Mouse (Mus musculus) cortical plate, adult 2 months (tissue): ENCODE data around the gene Arid1b.

Source experiments
- CTCF ChIP-seq: fragments of 200-500 bp; IDR thresholded peaks from 2 replicates; pipeline ENCODE4 v1.5.1; 2011; ENCODE audit warnings: mild to moderate bottlenecking, control low read depth, low read length; ENCODE audit not compliant: insufficient read depth; ENCODE audit errors: extremely low read depth
- POLR2A ChIP-seq: fragments of 200-500 bp; IDR thresholded peaks from 2 replicates; pipeline ENCODE4 v1.6.1; 2011; ENCODE audit warnings: mild to moderate bottlenecking, low read length, control low read depth; ENCODE audit not compliant: insufficient read depth; ENCODE audit errors: extremely low read depth

DNA sequence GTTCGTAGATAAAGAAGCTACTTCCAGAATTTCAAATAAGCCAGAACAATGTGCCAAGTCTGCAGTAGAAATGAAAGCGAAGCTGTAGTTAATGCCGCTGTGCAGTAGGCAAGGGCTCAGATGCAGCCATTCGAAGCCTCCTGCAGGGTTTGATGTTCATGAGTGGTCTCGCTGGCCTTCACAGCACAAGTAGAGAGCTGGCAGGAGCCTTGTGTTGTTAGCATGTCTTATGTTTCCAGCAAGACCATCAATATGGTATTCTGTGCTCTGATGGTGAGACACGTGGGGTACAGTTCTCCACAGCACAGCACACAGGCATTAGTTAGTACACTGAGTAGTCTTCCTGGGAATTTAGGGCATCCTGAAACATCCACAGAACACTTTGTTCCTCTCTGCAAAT is 111.6 kb downstream of the Arid1b start:
- no peak for TF ChIP-seq CTCF
- no peak for TF ChIP-seq POLR2A
